Mouse (Mus musculus): ENCODE data around the gene Gpatch2. TPM values are rescaled to one million over a fixed set of nuclear protein-coding genes. Genes with fewer than 3 reads are reported as not detected.
A peak's percentile ranks its signal among the peaks of the same experiment; 100 is the strongest.

Gpatch2 gene
- polyA plus RNA-seq, 1 experiment = 15.5 TPM

GRCm38 (mm10) chr1:187241329-187241728, 26.0 kb downstream of the Gpatch2 start:
- DNase-seq (ENCODE audit: extremely low spot score in 1 of 2, low spot score in 1 of 2) = no peak

GRCm38 (mm10) chr1:187244734-187245133, 29.4 kb downstream of the Gpatch2 start:
- no peak for DNase-seq (ENCODE audit: extremely low spot score in 1 of 2, low spot score in 1 of 2)

- DNase-seq (ENCODE audit: extremely low spot score in 1 of 2, low spot score in 1 of 2) = peak in 1 of 2 experiments; percentile 10
These were observed 35.5 kb downstream of the Gpatch2 start for GRCm38 (mm10) chr1:187250741-187251262.

DNA sequence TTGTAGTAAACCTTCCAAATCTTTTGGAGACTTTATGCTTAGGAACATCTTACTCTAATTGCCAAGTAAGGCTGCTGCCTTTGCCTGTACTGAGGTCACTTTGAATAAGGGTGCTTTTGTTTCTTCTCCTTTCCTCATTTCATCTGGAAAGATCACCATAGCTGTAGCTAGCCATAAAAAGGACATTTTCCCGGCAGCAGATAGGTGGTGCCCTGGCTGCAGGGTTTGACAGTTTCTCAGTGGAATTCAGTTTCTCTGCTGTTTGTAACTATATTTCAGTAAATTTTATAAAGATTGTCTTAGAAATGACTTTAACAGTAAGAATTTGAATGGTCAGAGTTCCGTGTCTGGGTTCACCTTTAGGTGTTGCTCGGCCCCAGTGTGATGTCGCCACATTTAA, 43.4 kb downstream of the Gpatch2 start:
- DNase-seq (ENCODE audit: extremely low spot score in 1 of 2, low spot score in 1 of 2) = no peak

DNA sequence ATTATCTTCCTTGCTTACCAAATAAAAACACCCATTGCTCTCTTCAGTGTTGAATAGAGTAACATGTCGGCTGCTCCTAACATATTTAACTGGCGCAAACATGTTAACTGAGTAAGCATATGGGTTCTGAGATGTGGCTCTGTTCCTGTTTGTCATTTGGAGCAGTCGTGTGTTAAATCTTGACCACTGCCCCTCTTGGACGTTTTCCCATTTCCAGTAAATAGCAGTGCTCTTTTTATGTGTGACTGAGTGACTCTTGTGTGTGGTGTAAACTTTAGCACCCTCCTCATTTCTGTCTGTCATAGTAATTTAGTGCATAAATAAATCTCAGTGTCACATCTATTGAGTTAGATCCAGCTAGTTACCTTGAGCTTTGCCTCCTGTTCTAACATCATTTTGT, 52.3 kb downstream of the Gpatch2 start:
- DNase-seq (ENCODE audit: extremely low spot score in 1 of 2, low spot score in 1 of 2) = no peak

GRCm38 (mm10) chr1:187270318-187271247, 55.3 kb downstream of the Gpatch2 start:
- peak; percentile 69 to 82 for DNase-seq (ENCODE audit: extremely low spot score in 1 of 2, low spot score in 1 of 2)

GRCm38 (mm10) chr1:187277324-187277723, 62.0 kb downstream of the Gpatch2 start:
- DNase-seq (ENCODE audit: extremely low spot score in 1 of 2, low spot score in 1 of 2) = no peak

- no peak for DNase-seq (ENCODE audit: extremely low spot score in 1 of 2, low spot score in 1 of 2)
These were observed 63.2 kb downstream of the Gpatch2 start for GRCm38 (mm10) chr1:187278472-187278871.

GRCm38 (mm10) chr1:187279776-187280175, 64.5 kb downstream of the Gpatch2 start:
- no peak for DNase-seq (ENCODE audit: extremely low spot score in 1 of 2, low spot score in 1 of 2)

DNA sequence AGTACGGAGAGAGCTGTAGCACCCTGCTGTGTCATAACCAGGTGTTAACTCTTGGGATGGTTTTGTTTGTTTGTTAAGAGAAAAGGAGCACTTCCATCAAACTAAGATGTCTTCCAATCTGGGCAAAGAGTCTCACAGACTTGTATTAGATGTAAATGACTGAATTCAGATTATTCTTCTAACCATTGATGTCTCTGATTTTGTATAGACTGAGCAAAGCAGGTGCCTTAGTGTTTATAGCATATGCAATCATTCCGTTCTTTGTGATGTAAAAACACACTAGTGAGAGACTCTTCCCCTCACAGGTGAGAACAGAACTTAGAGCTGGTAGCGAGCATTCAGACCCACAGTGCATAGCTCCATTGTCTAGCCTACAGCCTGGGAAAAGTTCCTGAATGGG, 67.0 kb downstream of the Gpatch2 start:
- DNase-seq (ENCODE audit: extremely low spot score in 1 of 2, low spot score in 1 of 2) = no peak

- DNase-seq (ENCODE audit: extremely low spot score in 1 of 2, low spot score in 1 of 2) = no peak
These were observed 67.5 kb downstream of the Gpatch2 start for GRCm38 (mm10) chr1:187282804-187283203.

DNA sequence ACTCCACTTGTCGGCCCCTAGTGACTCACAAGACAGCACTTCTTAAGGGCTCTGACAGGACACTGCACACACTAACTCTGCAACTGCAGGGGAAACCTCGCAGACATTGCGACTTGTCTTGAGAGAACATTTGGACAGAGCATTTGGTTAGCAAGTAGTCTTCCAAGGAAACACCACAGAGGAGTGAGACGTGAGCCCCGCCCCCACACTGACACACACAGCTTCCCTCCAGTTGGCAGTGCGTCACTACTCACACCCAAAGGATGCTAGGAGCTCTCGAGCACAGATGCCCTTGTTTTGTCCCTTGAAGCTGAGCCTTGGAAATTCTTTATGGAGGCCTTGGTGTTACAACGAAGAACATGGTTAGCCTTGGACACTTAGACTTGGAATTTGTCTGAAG, 70.4 kb downstream of the Gpatch2 start:
- peak in 1 of 2 experiments; percentile 57 for DNase-seq (ENCODE audit: extremely low spot score in 1 of 2, low spot score in 1 of 2)

- DNase-seq (ENCODE audit: extremely low spot score in 1 of 2, low spot score in 1 of 2) = no peak
These were observed 71.1 kb downstream of the Gpatch2 start for GRCm38 (mm10) chr1:187286411-187286810.

DNA sequence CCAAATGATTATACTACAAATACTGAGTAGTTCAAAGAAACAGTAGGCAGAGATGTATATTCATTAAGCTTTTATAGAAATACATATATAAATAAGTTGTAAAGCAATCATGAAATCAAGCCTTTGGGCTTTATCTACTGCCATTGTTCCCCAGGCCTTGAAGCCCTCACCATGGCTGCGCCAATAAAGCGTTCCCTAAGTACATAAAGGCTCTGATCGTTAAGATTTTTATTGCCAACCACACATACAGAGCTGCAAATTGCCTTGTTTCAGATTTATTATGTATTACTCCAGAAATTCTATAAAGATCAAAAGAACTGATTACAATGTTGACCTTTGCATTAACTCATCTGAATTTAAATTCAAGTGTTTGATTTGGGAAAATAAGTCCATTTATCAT, 71.6 kb downstream of the Gpatch2 start:
- DNase-seq (ENCODE audit: extremely low spot score in 1 of 2, low spot score in 1 of 2) = no peak

GRCm38 (mm10) chr1:187290186-187290585, 74.9 kb downstream of the Gpatch2 start:
- DNase-seq (ENCODE audit: extremely low spot score in 1 of 2, low spot score in 1 of 2) = no peak

DNA sequence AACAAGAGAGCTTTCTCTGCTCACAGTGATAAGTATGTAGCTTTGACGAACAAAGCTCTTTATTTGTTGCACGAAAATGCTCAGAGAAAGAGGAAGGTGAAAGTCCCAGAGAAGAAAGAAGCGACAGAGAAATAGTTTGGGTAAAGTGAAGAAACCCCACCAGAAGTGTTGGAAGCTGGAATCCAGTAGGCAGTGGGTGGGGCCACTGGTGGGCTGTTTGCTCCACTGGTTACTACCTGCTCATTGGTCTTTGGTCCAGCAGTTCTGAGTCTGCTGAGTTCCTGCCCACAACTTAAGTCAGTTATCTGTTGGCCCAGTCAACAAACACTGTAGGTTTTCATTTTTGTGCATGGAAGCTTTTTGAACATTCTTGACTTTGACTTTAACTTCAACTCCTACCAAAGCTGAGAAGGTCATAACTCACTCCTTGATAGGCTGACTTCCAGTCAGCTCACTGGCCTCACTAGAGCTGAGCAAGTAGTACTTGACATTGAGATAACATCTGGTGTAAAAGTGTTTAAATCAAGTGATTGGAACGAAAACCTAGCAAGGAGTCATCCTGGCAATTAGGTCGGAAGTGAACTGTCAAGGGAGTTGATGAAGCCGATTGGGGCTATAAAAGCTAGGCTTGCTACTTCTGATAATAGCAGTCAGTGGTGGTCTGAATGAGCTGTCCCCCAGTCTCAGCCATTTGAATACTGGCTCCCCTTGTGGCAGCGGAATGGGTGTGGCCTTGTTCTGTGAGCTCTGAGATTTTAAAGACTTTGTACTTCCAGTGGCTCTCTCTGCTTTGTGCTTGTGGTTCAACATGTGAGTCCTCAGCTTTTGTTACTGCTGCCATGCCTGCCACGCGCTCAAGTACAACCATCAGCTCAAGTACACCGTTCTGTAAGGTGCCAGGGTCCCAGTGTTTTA, 76.4 kb downstream of the Gpatch2 start:
- no peak for DNase-seq (ENCODE audit: extremely low spot score in 1 of 2, low spot score in 1 of 2)

- DNase-seq (ENCODE audit: extremely low spot score in 1 of 2, low spot score in 1 of 2) = no peak
These were observed 77.1 kb downstream of the Gpatch2 start for GRCm38 (mm10) chr1:187292395-187292749.

DNA sequence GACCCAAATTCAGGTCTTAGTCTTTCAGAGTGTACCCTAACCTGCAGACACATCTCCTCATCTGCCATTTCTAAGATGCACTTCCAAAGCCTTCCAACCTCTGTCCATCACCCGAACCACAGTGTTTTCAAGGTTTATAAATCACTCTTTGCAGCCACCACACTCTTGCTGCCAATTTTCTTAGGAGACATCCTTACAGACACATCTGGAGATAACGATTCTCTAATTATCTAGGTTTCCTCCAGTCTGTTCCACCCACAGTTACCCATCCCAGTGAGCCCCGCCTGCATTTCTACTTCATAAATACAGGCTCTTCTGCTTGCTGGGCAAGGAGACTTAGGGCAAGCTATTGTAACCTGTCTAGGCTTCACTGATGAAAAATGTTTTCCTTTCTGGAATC, 77.9 kb downstream of the Gpatch2 start:
- DNase-seq (ENCODE audit: extremely low spot score in 1 of 2, low spot score in 1 of 2) = no peak

DNA sequence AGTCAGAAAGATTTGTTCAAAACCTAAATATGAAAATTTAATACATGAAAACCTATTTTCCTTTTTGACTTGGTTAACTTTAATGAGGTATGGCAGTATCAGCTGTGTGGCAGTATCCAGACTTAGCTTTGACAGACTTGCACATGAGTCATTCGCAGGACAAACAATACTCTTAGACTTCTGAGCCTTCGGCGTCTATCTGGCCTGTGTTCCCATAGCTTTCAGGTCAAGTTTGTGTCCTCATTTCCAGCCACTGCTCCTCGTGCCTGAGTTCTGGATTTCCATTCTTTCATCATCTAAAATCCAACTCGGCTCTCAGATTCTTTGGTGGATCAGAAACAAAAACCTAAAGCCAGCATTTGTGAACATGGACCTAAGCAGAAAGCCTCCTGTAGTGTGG, 79.2 kb downstream of the Gpatch2 start:
- no peak for DNase-seq (ENCODE audit: extremely low spot score in 1 of 2, low spot score in 1 of 2)

DNA sequence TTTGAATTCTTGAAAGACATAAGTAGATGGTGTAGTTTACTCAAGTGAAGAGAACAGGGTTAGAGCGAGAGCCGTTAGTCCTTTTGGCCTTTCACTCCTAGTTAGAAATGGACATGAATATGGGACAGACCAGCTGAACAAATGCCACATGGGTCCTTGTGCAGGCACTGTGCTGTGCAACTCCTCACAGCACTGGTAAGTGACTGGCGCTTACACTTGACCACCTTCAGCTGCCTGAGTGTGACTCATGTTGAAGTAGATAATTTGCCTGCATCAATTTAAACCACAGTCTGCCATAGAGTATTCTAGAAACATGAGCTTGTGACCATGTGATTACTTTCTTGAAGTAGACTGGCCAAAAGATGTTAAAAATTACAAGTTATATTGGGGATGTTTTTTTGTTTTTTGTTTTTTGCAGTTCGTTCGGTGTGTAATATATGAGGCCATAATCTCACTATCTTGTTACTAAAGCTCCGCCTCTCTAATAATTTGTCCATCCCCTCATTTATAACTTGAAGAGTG, 79.8 kb downstream of the Gpatch2 start:
- no peak for DNase-seq (ENCODE audit: extremely low spot score in 1 of 2, low spot score in 1 of 2)

DNA sequence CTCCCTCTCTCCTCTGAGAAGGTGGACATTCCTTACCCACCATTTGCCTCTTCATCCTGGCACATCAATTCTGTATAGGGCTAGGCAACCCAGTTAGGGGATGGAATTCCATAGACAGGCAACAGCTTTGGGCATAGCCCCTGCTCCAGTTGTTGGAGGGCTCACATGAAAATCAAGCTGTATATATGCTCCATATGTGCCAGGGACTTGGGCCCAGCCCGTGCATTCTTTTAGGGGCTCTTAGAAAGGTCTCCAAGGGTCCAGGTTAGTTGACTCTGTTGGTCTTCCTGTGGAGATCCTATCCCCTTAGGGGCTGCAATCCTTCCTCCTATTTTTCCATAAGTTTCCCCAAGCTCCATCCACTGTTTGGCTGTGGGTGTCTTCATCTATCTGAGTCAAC, 80.4 kb downstream of the Gpatch2 start:
- DNase-seq (ENCODE audit: extremely low spot score in 1 of 2, low spot score in 1 of 2) = no peak

All from frontal cortex, adult 2 months (tissue).